Comparison of ENCODE assay signal across 8 mouse cellular contexts in genomic region chr14:34311021-34311631, GRCm38 (mm10). TPM values are rescaled to one million over a fixed set of nuclear protein-coding genes. Genes with fewer than 3 reads are reported as not detected.
A peak's percentile ranks its signal among the peaks of the same experiment; 100 is the strongest.
DNase-seq lines count a peak whose midpoint lies in the region; ATAC-seq and TF ChIP-seq lines count a peak whose summit lies in the region.

No protein-coding gene starts in this region.

- peaks cover 23% of the 10 kb centered on the region for H3K27me3 ChIP-seq in erythroblast, embryonic 14.5 days (ENCODE audit: control insufficient read depth)
- no peaks in the 10 kb centered on the region for H3K27me3 ChIP-seq in heart, embryonic 13.5 days (replicated peaks)
- H3K27me3 ChIP-seq in kidney, embryonic 16.5 days (ENCODE audit: insufficient read depth, low read length), result no peaks in the 10 kb centered on the region
- no peaks in the 10 kb centered on the region for H3K27me3 ChIP-seq in neural tube, embryonic 13.5 days

- TF ChIP-seq POLR2A in lung, adult 2 months (IDR thresholded peaks at IDR 0.05; ENCODE audit: borderline replicate concordance, extremely low read depth, low read depth, low read length), result no peak

- TF ChIP-seq CTCF in lung, adult 2 months (IDR thresholded peaks at IDR 0.05; ENCODE audit: insufficient read depth, low read length), result no peak

- peaks cover 2% of the 10 kb centered on the region; the same call in 1 of the 2 replicates for H3K36me3 ChIP-seq in erythroblast, embryonic 14.5 days (ENCODE audit: control insufficient read depth)
- peaks cover 7% of the 10 kb centered on the region; the same call in 1 of the 2 replicates for H3K36me3 ChIP-seq in heart, embryonic 13.5 days
- no peaks in the 10 kb centered on the region for H3K36me3 ChIP-seq in kidney, embryonic 16.5 days (ENCODE audit: insufficient read depth, low read length)
- no peaks in the 10 kb centered on the region for H3K36me3 ChIP-seq in neural tube, embryonic 13.5 days

- H3K4me1 ChIP-seq in erythroblast, embryonic 14.5 days (ENCODE audit: control insufficient read depth), result peaks cover 23% of the 10 kb centered on the region
- H3K4me1 ChIP-seq in heart, embryonic 13.5 days, result peaks cover 31% of the 10 kb centered on the region
- H3K4me1 ChIP-seq in kidney, embryonic 16.5 days (ENCODE audit: insufficient read depth, low read length), result peaks cover 28% of the 10 kb centered on the region
- H3K4me1 ChIP-seq in lung, adult 2 months (ENCODE audit: control insufficient read depth, insufficient read depth, low read length), result peaks cover 12% of the 10 kb centered on the region
- H3K4me1 ChIP-seq in neural tube, embryonic 13.5 days (replicated peaks), result peaks cover 47% of the 10 kb centered on the region

- WGBS in heart, embryonic 13.5 days, result under 1% methylated on average over 47 of the region's 47 CpGs
- WGBS in kidney, embryonic 16.5 days, result under 1% methylated on average over 45 of the region's 47 CpGs
- under 1% methylated on average over 47 of the region's 47 CpGs for whole genome bisulfite sequencing in lung, adult 2 months
- WGBS in neural tube, embryonic 13.5 days, result under 1% methylated on average over 47 of the region's 47 CpGs

- ATAC-seq in heart, embryonic 13.5 days (ENCODE audit: extremely low read depth, insufficient number of reproducible peaks, low FRiP score, low TSS enrichment), result 0 out of 2 replicates have a peak, but pooled peaks have one; percentile 18
- peak; percentile 16 for ATAC-seq in kidney, embryonic 16.5 days (ENCODE audit: low FRiP score, low TSS enrichment)
- ATAC-seq in neural tube, embryonic 13.5 days (ENCODE audit: low read depth), result peak; percentile 69

- DNase-seq in CD4-positive, CD25-positive, alpha-beta regulatory T cell, adult 2 months (ENCODE audit: low read depth, low spot score), result peak; percentile 70
- DNase-seq in adrenal gland, postnatal 4 days (ENCODE audit: low spot score in 2 of 2), result peak; percentile 14 to 27
- DNase-seq in lung, adult 2 months, result peak; percentile 70
- peak; percentile 72 for DNase-seq in testis, postnatal 10 days (ENCODE audit: low spot score)

- H3K9me3 ChIP-seq in erythroblast, embryonic 14.5 days (ENCODE audit: control insufficient read depth, low read length), result no peaks in the 10 kb centered on the region
- H3K9me3 ChIP-seq in heart, embryonic 13.5 days, result no peaks in the 10 kb centered on the region
- H3K9me3 ChIP-seq in kidney, embryonic 16.5 days (ENCODE audit: low read length), result no peaks in the 10 kb centered on the region
- H3K9me3 ChIP-seq in neural tube, embryonic 13.5 days, result no peaks in the 10 kb centered on the region

- peak overlapping the region; percentile 86 for H3K4me2 ChIP-seq in heart, embryonic 13.5 days
- peak overlapping the region; percentile 77 for H3K4me2 ChIP-seq in kidney, embryonic 16.5 days (replicated peaks; ENCODE audit: low read depth, low read length)
- peak overlapping the region; percentile 89 for H3K4me2 ChIP-seq in neural tube, embryonic 13.5 days

- H3K4me3 ChIP-seq in erythroblast, embryonic 14.5 days (replicated peaks), result peak overlapping the region; percentile 81
- H3K4me3 ChIP-seq in heart, embryonic 13.5 days, result peak overlapping the region; percentile 86
- peak overlapping the region; percentile 99 for H3K4me3 ChIP-seq in kidney, embryonic 16.5 days (ENCODE audit: low read length)
- peak overlapping the region; percentile 77 for H3K4me3 ChIP-seq in lung, adult 2 months (replicated peaks; ENCODE audit: extremely low read depth, low read depth, low read length)
- H3K4me3 ChIP-seq in neural tube, embryonic 13.5 days, result peak overlapping the region; percentile 98

- peak overlapping the region; percentile 96 for H3K9ac ChIP-seq in heart, embryonic 13.5 days
- peak overlapping the region; percentile 96 for H3K9ac ChIP-seq in kidney, embryonic 16.5 days (replicated peaks; ENCODE audit: low read length)
- H3K9ac ChIP-seq in neural tube, embryonic 13.5 days, result peak overlapping the region; percentile 98

- peak overlapping the region; percentile 97 for H3K27ac ChIP-seq in heart, embryonic 13.5 days (replicated peaks)
- H3K27ac ChIP-seq in kidney, embryonic 16.5 days (ENCODE audit: low read length), result peak overlapping the region; percentile 96
- H3K27ac ChIP-seq in neural tube, embryonic 13.5 days (replicated peaks), result peak overlapping the region; percentile 97

RNA-seq across cellular contexts. Expression of gene Glud1, which starts 0.6 kb away (rescaled TPM):
- total RNA-seq in adrenal gland, postnatal 4 days (2021), result 100 to 1,000 TPM; 220 to 286 TPM
- 0.44 and 0.87 TPM in 2 replicates for polyA plus RNA-seq in erythroblast, embryonic 14.5 days (2012)
- 56.0 and 56.9 TPM in 2 replicates for polyA plus RNA-seq in heart, embryonic 13.5 days (2015; fragmentation: Nextera tagmentation; extraction: Ambion mirVana)
- polyA plus RNA-seq in kidney, embryonic 16.5 days (2015; fragmentation: Nextera tagmentation; extraction: Ambion mirVana), result 114 and 116 TPM in 2 replicates
- 63.6 and 83.7 TPM in 2 replicates for polyA plus RNA-seq in lung, adult 2 months (2012; rRNA removed)
- polyA plus RNA-seq in neural tube, embryonic 13.5 days (2015; fragmentation: Nextera tagmentation; extraction: Ambion mirVana), result 109 and 111 TPM in 2 replicates

RNA-seq across cellular contexts. Expression of gene Shld2, which starts 0.8 kb away (rescaled TPM):
- total RNA-seq in adrenal gland, postnatal 4 days (2021), result 10 to 100 TPM; 12.6 to 16.0 TPM
- 0.01 and 0.03 TPM in 2 replicates for polyA plus RNA-seq in erythroblast, embryonic 14.5 days (2012)
- 5.9 and 7.3 TPM in 2 replicates for polyA plus RNA-seq in heart, embryonic 13.5 days (2015; fragmentation: Nextera tagmentation; extraction: Ambion mirVana)
- polyA plus RNA-seq in kidney, embryonic 16.5 days (2015; fragmentation: Nextera tagmentation; extraction: Ambion mirVana), result 9.9 and 10.0 TPM in 2 replicates
- 2.4 and 2.7 TPM in 2 replicates for polyA plus RNA-seq in lung, adult 2 months (2012; rRNA removed)
- 5.8 and 6.0 TPM in 2 replicates for polyA plus RNA-seq in neural tube, embryonic 13.5 days (2015; fragmentation: Nextera tagmentation; extraction: Ambion mirVana)

RNA-seq across cellular contexts. Expression of gene Fam25c, which starts 44.1 kb away (rescaled TPM):
- not detected for total RNA-seq in adrenal gland, postnatal 4 days (2021)
- not detected in 2 replicates for polyA plus RNA-seq in erythroblast, embryonic 14.5 days (2012)
- polyA plus RNA-seq in heart, embryonic 13.5 days (2015; fragmentation: Nextera tagmentation; extraction: Ambion mirVana), result not detected in 2 replicates
- 0.86 and 1.1 TPM in 2 replicates for polyA plus RNA-seq in kidney, embryonic 16.5 days (2015; fragmentation: Nextera tagmentation; extraction: Ambion mirVana)
- polyA plus RNA-seq in lung, adult 2 months (2012; rRNA removed), result 68.4 TPM in 1 of 2 replicates, not detected in the other
- polyA plus RNA-seq in neural tube, embryonic 13.5 days (2015; fragmentation: Nextera tagmentation; extraction: Ambion mirVana), result not detected in 2 replicates

Comparison
In these comparisons a context has a peak if more than half of its experiments do, and no peak if none do; other contexts are left out.
1. Peak in every context shown above with its lines: DNase-seq, ATAC-seq, H3K4me3 ChIP-seq and H3K27ac ChIP-seq.
2. DNase-seq: peak in every context shown above with its lines; median percentile 72 in testis, postnatal 10 days; 70 in CD4-positive, CD25-positive, alpha-beta regulatory T cell, adult 2 months; 70 in lung, adult 2 months; 20 in adrenal gland, postnatal 4 days.
3. ATAC-seq: peak in every context shown above with its lines; median percentile 69 in neural tube, embryonic 13.5 days; 18 in heart, embryonic 13.5 days; 16 in kidney, embryonic 16.5 days.
4. RNA of gene Glud1, which starts 0.6 kb away (polyA plus RNA-seq): 114 to 116 TPM in kidney, embryonic 16.5 days, 109 to 111 TPM in neural tube, embryonic 13.5 days, 63.6 to 83.7 TPM in lung, adult 2 months and 56.0 to 56.9 TPM in heart, embryonic 13.5 days; 0.44 to 0.87 TPM in erythroblast, embryonic 14.5 days; every median in the first group is over 10 times any median in the second.